Mouse (Mus musculus) neutrophil, adult 83 days (primary cell): ENCODE measurements around the gene Sval1. TPM values are rescaled to one million over a fixed set of nuclear protein-coding genes. Genes with fewer than 3 reads are reported as not detected.

Experiments
- total RNA-seq, 2 experiments: library from RNA; stranded (reverse); gene quantifications; one replicate each; pipeline ENCODE4 v1.2.4; 2023

The Sval1 gene
- total RNA-seq, result not detected

GRCm38 (mm10) chr6:41951330-41951729, at the start of gene Sval1:
TSS of gene Sval1 (plus strand) at chr6:41951630.

GRCm38 (mm10) chr6:41967840-41968239, 16.4 kb downstream of the Sval1 start, which contains the start of gene Sval3:
TSS of gene Sval3 (plus strand) at chr6:41968140.

Other genes starting within 250 kb of the Sval1 start
- 10 to 100 TPM; 32.9 to 46.7 TPM for gene Kel, start 247.3 kb upstream of the Sval1 start, total RNA-seq
- not detected for gene Olfr459, start 176.5 kb upstream of the Sval1 start, total RNA-seq
- not detected for gene Pip, start 104.1 kb upstream of the Sval1 start, total RNA-seq
- not detected for gene Sval2, start 98.6 kb upstream of the Sval1 start, total RNA-seq
- gene Sval3, start 16.5 kb downstream of the Sval1 start, total RNA-seq, result not detected
- not detected for gene Sva, start 86.8 kb downstream of the Sval1 start, total RNA-seq
- gene Tas2r139, start 189.3 kb downstream of the Sval1 start, total RNA-seq, result not detected